Mouse (Mus musculus) G1E (cell line): ENCODE measurements at regions not wholly inside any gene's neighbourhood (a gene's known extent, or its start where the extent isn't known, plus 50 kb on each side); places are given as distances from the start of the nearest gene placed in this dataset.

ENCODE experiments used
- ATAC-seq: 2 replicates; pipeline ENCODE4 v1.8.0; 2016; ENCODE audit warnings: mild to moderate bottlenecking; ENCODE audit not compliant: insufficient number of reproducible peaks, poor library complexity, low FRiP score, severe bottlenecking; ENCODE audit errors: extremely low read depth
- DNase-seq: peaks from one replicate; pipeline ENCODE4 v3.0.0; 2012; ENCODE audit warnings: low spot score
- H3K27me3 ChIP-seq: 2 replicates; pipeline ENCODE4 v1.6.1; 2012; ENCODE audit warnings: mild to moderate bottlenecking, low read length, inconsistent platforms; ENCODE audit not compliant: insufficient read depth
- H3K36me3 ChIP-seq: replicated peaks from 2 replicates; pipeline ENCODE3; 2012; ENCODE audit warnings: mild to moderate bottlenecking, inconsistent platforms
- H3K4me1 ChIP-seq: 2 replicates; pipeline ENCODE4 v1.6.1; 2012; ENCODE audit warnings: low read depth, low read length, inconsistent platforms, mixed read lengths; ENCODE audit not compliant: insufficient read depth
- H3K4me3 ChIP-seq: 2 replicates; pipeline ENCODE4 v1.5.1; 2012; ENCODE audit warnings: low read depth, mild to moderate bottlenecking, inconsistent platforms, low read length, moderate library complexity, mixed read lengths
- H3K9me3 ChIP-seq: replicated peaks from 2 replicates; pipeline ENCODE4 v1.6.1; 2012; ENCODE audit warnings: inconsistent platforms
- CTCF ChIP-seq: IDR thresholded peaks from 2 replicates; pipeline ENCODE4 v1.5.1; 2012; ENCODE audit warnings: low read depth, low read length, inconsistent platforms, mixed read lengths
- GATA1 ChIP-seq: IDR thresholded peaks from 2 replicates; pipeline ENCODE4 v1.6.1; 2012; ENCODE audit warnings: borderline replicate concordance, low read length, inconsistent platforms, mixed read lengths
- GATA2 ChIP-seq: IDR thresholded peaks from 2 replicates; pipeline ENCODE4 v1.6.1; 2012; ENCODE audit warnings: low read depth, low read length, inconsistent platforms, borderline replicate concordance
- POLR2AphosphoS5 ChIP-seq: IDR thresholded peaks from 2 replicates; pipeline ENCODE4 v1.6.1; 2012; ENCODE audit warnings: low read depth, low read length, inconsistent platforms; ENCODE audit not compliant: insufficient replicate concordance
- TAL1 ChIP-seq: conservative IDR thresholded peaks from 2 replicates; pipeline ENCODE4 v1.6.1; 2012; ENCODE audit warnings: low read depth, low read length, inconsistent platforms, mixed read lengths

DNA sequence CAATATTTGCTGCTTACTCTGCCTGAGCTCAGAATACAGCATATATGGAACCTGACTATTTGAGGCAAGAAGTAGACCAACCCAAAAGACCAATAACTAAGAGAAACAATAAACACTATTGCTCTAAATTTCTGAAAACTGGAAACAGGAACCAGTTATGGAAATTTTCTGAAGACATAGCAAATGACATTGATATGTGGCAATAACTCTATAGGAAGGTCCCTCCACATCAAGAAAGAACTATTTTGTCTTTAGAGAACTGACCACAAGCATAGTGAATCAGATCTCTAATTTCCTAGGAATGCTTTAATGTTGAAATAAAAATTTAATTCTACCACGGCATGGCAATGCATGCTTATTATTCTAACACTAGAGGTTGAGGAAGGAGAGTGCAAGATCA, 358.3 kb downstream of the 4930474N05Rik start:
- no peak for ATAC-seq
- Histone ChIP-seq H3K9me3 (no peaks in the 10 kb centered on the region), H3K4me3 (no peak overlapping the region), H3K27me3 (no peaks in the 10 kb centered on the region), H3K4me1 (no peaks in the 10 kb centered on the region), H3K36me3 (no peaks in the 10 kb centered on the region)
- TF ChIP-seq GATA2, result no peak
- no peak for TF ChIP-seq CTCF
- TF ChIP-seq POLR2AphosphoS5, result no peak
- TF ChIP-seq GATA1, result no peak
- no peak for TF ChIP-seq TAL1
- DNase-seq, result no peak

DNA sequence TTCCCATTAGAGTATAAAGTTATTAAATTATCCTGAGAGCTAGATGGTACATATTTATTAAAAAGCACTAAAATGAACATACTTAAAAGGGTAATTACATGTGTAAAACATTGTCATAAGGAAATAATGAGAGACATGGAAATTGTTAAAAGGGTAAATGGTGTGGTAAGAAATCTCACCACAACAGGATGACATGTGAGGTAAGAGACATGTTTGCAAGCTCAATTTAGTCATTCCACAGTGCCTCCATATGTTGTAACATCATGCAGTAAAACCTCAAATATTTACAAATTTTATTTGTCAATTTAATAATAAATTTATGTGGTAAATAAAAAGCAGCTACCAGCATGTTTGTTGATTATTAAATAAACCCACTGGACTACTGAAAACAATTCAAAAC, 355.4 kb downstream of the 4930474N05Rik start:
- Histone ChIP-seq H3K27me3 (no peaks in the 10 kb centered on the region), H3K4me1 (no peaks in the 10 kb centered on the region), H3K4me3 (no peak overlapping the region), H3K36me3 (no peaks in the 10 kb centered on the region), H3K9me3 (no peaks in the 10 kb centered on the region)
- TF ChIP-seq TAL1 (no peak), CTCF (no peak), GATA1 (no peak), POLR2AphosphoS5 (no peak), GATA2 (no peak)
- ATAC-seq (no peak), DNase-seq (no peak)

DNA sequence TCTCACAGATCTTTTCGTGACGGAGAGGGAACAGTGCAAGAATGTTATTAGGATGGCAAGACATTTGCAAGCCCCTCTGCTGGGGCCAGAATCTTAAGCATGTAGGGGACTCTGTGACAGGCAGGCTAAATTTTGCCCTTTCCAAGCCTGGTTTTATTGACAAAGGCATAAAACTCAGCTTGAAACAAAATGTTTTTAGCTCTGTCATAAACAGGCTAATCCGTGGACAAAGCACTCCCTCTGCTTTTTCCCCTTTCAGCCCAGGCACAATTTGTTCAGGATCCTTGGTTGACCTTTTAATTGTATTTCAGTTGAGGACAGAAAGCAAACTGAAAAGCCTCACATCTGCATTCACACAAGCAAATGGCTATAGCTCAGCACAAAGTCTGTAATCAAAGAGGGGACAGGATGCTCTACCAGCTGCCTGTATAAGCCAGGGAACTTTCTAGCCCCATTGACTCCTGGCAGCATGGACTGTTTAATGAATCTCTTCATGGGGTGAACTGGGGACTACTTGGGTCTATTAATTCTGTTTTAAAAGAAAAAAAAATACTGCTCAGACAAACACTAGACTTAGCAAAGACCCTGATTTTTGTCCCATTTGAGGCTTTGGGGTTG, 320.0 kb downstream of the 4930474N05Rik start:
- DNase-seq, result no peak
- ATAC-seq, result no peak

DNA sequence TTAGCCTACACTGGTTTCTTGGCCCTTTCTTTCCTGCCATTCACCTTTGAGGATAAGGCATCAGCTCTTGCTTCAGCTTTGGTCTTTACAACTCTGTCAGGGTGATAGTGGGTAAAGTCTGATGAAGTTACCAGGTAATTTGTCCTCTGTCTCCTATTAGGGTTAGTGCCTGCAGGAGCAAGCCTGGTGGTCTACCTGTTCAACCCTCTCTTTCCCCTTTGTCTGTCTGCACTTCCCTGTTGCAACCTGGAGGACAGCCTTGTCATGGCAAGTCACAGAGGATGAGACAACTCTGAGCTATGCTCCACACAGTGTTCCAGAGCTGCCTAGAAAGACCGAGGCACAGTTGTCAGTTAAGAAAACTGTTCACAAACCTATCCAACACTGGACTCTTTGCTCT, 319.5 kb downstream of the 4930474N05Rik start:
- TF ChIP-seq POLR2AphosphoS5 (no peak), GATA1 (no peak), TAL1 (no peak), GATA2 (no peak), CTCF (no peak)
- H3K4me1 ChIP-seq, result no peaks in the 10 kb centered on the region
- no peak for ATAC-seq
- no peak overlapping the region for H3K4me3 ChIP-seq
- DNase-seq, result no peak
- H3K9me3 ChIP-seq, result no peaks in the 10 kb centered on the region
- H3K36me3 ChIP-seq, result no peaks in the 10 kb centered on the region
- no peaks in the 10 kb centered on the region for H3K27me3 ChIP-seq

More for the DNA sequence above, 320.0 kb downstream of the 4930474N05Rik start:
- Histone ChIP-seq H3K27me3 (no peaks in the 10 kb centered on the region), H3K9me3 (no peaks in the 10 kb centered on the region), H3K36me3 (no peaks in the 10 kb centered on the region), H3K4me1 (no peaks in the 10 kb centered on the region), H3K4me3 (no peak overlapping the region)
- TF ChIP-seq GATA1 (no peak), POLR2AphosphoS5 (no peak), TAL1 (no peak), CTCF (no peak), GATA2 (no peak)
